Mouse (Mus musculus): ENCODE results near the gene Uvrag.

The Uvrag gene

DNA sequence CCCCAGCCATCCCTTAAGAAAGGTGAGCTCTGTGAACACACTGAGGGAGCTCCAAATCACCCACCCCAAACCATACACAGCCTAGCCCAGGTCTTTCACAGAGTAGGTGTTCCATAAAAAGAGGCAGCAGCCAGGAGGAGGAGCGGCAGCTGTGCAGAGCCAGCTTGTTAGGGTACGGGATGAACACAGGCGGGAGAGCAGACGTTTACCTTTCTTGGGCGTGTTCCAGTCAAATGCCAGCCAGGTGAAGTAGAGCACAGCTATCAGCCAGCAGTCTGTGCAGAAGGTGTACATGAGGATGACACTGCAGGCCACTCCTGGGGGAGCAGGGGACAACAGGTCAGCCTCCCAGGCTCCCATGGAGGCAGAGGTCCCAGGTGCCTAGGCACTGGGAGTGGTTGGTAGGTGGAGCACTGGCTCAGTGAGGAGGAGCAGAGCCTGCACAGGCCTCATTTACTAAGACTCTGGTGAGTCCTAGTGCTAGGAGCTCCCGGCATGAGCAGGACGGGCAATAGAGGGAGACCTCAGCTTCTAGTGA is 24.0 kb upstream of the Uvrag start:
- no peak for DNase-seq (ENCODE audit: low read depth)

DNA sequence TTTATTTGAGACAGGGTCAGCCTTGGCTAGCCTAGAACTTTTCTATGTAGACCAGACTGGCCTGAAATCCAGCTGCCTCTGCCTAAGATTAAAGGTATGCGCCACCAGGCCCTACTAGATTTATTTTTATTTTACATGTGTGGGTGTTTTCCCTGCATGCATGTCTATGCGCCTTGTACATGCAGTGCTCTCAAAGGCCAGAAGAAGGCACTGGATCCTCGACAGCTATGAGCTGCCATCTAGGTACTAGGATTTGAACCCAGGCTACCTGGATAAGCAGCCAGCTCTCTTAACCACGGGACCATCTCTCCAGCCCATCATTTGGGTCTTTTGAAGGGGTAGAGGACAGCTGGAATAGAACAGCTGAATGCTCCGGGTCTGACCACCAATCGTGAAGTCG is 21.5 kb upstream of the Uvrag start:
- DNase-seq (ENCODE audit: low read depth), result no peak

DNA sequence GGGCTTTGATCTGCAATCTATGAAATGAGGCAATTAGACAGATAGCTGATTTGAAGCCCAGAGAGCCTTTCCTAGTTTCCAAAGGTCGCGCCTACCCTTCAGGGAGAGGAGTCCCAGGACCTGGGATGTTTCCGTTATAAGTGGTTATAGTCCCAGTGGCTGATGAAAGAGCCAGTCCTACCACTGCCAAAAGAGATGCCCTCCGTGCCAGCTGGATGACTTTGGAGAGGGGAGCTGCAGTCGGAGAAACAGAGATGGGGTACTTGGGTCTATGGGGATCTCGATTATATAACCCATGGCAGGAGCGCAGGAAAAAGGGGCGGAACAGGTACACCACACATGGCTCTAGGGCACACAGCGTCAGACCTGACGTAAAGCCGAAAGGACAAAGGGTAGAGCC is 21.0 kb upstream of the Uvrag start:
- no peak for DNase-seq (ENCODE audit: low read depth)

DNA sequence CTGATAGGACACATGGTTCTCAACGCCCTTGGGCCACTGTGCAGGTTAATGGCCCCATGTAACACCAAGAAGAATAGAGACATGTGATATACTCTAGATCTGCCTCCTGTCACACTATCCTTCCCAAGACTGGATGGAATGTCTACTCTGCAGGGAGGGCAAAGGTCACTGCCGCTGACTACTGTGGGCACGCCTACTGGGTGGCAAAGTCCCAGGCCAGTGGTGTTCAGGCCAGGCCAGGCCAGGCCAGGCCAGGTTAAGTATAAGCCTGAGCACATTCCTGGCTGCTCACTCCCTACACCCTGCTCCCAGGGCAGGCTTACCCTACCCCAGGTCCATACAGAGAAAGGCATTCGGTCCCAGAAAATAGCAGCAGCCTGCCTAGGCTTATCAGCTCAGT is 20.6 kb upstream of the Uvrag start:
- DNase-seq (ENCODE audit: low read depth), result no peak

DNA sequence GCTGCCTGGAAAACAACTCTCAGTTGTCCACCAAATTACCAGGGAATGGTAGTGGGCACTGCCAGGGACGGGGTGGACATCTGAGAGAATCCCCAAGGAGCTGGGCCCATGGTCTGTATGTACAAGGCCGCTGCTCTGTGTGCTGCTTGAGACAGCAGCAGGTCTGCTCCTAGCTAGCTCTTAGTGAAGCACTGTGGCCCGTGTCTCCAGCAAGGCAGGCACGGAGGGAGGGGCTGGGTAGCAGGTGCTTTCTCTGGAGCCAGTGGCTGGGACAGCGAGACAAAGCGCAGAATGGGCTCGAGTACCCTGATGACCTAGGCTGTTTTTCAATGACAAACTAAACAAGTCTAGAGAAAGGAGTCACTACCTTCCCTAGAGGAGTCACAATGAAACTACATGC is 20.1 kb upstream of the Uvrag start:
- DNase-seq (ENCODE audit: low read depth), result no peak

DNA sequence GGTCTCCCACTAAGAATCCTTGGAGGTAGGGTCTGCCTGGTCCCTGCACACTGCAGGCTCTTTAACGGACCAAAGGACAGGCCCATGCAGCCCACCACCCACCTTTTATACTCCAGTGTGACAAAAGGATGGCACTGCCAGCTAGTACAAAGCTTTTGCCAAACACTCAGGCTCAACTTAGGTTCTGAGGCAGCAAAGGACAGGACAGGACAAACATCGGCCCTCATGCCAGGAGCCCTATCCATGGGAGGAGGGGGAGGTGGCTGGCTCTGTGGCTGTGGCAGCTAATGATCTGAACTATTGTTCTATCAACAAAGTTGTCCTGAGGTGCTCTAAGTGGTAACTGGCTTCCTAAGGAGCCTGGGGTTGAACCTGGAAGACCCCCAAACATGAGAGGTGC is 18.5 kb upstream of the Uvrag start:
- DNase-seq (ENCODE audit: low read depth), result no peak

DNA sequence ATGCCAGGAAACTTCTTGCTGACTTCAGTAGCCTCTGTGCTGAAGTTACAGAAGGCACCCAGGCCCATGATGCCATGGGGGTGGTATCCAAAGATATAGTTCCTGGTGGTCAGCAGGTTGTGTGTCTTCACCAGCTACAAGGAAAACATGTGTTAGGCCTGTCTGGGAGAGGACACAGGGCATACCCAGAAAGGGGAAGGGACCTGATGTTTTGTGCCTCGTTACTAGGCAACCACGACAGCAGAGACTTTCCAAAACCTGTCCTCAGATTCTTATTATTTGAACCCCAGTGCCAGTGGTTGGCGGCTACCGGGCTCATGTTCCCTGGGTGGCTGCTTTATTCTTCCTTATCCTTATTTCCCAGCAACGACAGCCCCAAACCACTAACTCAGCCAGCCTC is 18.0 kb upstream of the Uvrag start:
- DNase-seq (ENCODE audit: low read depth), result peak; percentile 6

DNA sequence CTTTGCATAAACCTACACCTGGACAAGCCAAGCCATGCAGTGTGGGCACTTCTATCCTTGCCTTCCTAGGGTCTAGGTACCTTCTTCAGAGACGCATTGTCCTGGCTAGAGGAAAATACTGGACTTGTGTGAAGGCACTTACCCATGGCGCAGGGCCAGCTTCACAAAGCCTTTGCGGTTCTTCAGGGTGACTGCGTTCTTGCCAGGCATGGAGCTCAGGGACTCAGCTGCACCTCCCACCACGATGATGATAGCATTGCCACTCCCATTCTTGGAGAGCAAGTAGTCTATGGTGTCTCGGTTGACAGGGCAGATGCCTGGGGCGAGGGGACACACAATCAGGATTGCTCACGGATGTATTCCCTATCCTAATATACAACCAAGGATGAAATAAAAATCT is 17.1 kb upstream of the Uvrag start:
- no peak for DNase-seq (ENCODE audit: low read depth)

DNA sequence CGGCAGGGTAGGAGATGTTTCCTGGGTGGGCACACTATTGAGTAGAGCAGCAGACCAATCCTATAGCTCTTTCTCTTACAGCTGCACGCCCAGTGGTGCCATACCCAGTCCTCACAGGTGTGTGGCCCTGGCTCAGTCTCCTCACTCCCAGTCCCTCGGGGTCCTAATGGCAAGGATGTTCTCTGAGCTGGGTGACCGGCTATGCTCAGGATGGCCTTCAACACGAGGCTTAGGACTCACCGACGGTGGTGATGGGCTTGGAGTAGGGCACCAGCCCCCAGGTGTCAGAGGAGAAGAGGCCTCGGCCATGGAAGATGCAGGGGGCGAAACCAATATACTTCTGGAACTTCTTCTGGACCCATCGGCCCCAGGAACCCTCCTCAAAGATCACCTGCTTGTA is 15.8 kb upstream of the Uvrag start:
- DNase-seq (ENCODE audit: low read depth), result no peak

DNA sequence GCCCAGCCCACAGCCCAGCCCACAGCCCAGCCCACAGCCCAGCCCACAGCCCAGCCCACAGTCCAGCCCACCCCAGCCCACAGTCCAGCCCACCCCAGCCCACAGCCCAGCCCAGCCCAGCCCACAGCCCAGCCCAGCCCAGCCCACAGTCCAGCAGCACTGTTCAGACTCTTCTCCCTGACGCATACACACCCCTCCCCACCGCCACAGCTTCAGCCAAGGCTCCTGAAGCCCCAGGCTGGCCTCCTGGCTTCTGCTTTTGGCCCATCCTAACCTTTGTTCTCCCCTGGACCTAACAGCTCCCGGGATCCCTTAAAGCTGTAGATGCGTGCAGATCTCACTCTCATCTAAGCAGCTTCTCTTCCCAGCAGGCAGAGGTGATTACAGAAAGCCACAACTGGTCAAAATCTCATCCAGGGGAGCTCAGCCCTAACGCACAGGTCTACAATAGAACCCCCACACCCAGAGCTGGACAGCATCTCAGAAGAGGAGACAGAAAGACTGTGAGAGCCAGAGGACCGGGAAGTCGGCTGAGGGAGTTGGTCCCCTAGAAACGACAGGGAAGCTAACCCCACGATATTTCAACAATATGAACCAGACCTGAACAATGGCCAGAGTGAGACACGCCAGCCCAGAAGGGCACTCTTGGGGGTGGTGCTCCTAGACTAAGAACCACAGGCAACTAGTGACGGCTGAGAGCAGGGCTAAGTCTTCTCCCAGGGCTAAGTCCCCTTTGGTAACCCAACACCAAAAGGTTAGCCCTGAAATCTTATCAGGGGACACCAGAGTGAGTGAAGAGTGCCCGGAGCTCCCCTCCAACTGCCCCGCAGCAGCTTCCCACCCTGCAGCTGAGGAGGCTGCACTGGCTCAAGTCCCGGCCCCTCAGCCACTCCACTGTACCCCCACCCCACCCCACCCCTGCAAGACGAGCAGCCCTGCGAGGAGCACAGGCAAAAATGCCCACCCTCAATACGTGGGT is 14.7 kb upstream of the Uvrag start:
- DNase-seq (ENCODE audit: low read depth), result peak; percentile 15

DNA sequence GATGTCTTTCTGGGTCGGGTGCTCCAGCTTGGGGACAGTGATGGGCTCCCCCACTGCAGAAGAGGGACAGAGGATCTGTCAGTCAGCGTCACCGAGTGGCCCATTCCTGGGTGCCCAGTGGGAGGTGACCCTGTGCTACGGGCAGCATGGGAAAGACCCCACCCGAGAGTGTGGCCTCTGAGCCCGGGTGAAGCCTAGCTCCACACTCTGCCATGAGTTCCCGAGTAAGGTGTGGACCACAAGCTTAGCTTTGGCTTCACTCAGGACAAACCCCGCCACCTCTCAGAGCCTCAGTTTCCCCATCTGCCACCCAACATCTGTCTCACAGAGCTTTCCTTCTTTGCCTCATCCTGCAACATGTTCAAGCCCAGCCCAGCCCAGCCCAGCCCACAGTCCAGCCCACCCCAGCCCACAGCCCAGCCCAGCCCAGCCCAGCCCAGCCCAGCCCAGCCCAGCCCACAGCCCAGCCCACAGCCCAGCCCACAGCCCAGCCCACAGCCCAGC is 13.8 kb upstream of the Uvrag start:
- DNase-seq (ENCODE audit: low read depth), result no peak

DNA sequence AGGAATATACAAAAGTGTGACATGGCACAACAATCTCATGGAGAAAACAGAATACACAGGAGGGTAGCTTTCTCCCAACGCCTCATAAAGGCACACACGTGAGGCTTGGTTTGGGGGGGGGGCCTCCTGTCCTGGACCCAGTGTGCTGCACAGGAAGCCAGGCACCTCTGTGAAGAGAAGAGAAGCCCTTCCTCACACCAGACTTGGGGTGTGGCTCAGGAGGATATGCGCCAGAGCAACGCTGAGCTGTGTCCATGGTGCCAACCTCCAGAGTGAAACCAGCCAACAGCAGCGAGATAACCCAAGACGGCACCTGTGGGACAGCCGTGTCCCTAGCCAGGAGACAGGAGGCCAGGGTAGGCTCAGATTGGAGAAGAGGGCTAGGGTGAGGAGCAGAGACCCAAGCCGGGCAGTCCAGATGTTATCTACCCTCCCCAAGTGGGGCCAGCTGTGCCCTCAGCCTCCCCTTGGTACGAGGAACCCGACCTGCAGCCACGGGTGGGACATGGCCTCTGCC is 12.8 kb upstream of the Uvrag start:
- DNase-seq (ENCODE audit: low read depth), result peak; percentile 61

DNA sequence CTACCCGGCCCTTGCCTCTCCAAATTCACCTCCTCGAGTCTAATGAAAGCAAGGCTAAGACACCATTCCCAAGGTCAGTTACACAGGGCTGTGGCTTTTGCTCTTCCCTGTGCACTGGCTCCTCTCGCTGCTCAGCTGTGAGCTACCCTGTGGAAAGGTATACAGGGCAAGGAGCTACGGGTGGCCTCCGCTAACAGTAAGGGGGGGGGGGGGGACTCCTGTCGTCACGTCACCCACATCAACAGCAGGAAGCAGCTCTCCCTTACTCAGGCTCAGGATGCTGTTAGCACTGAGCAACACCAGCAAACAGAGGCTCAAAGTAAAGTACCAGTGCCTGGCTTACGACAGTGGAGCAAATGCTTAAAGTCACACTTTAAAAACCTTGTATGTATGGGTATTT is 11.8 kb upstream of the Uvrag start:
- DNase-seq (ENCODE audit: low read depth), result peak; percentile 77

DNA sequence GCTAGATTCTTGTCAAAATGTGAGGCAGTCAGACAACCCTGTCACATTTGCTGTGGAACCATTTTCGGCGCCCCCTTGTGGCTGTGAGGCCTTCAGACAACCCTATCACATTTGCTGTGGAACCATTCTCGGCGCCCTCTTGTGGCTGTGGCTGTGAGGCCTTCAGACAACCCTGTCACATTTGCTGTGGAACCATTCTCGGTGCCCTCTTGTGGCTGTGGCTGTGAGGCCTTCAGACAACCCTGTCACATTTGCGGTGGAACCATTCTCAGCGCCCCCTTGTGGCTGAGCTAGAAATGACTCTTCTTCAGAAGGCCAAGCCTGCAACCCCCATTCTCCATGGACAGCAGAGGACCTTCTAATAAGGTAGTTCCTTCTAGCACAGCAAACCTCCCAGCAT is 10.4 kb upstream of the Uvrag start:
- DNase-seq (ENCODE audit: low read depth), result peak; percentile 100

DNA sequence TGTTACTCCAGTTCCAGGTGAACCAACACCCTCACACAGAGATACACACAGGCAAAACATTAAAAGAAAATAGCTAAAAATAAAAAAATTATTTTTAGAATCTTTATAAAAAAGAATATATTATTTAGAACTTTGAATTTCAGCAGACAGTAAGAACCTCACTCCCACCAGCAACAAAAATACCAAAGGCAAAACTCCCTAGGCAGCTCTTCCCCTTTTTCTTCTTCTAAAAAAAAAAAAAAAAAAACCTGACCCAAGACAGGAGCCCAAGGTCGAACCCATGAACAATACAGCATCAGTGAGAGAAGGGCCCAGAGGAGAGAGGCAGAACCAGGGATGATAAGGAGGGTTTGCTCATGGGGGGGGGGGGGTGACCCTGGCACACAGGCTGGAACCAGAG is 8.1 kb upstream of the Uvrag start:
- DNase-seq (ENCODE audit: low read depth), result no peak

DNA sequence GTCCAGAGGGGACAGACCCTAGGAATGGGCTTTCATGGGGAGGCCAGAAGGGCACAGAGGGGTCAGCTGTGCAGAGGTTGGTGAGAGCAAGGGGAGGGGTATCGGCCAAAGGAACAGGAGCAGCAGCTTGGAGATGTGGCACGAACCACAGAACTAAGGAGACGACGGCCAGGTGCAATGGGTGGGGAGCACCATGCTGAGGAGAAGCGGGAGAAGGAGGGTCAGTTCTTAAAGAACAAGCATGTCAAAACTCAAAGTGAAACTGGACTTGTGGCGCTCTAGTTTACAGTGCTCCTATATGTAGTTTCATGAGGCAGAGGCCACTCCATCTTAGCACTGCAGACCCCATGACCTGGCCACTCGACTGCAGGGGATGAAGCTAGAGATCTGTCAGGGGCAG is 6.6 kb upstream of the Uvrag start:
- DNase-seq (ENCODE audit: low read depth), result no peak

DNA sequence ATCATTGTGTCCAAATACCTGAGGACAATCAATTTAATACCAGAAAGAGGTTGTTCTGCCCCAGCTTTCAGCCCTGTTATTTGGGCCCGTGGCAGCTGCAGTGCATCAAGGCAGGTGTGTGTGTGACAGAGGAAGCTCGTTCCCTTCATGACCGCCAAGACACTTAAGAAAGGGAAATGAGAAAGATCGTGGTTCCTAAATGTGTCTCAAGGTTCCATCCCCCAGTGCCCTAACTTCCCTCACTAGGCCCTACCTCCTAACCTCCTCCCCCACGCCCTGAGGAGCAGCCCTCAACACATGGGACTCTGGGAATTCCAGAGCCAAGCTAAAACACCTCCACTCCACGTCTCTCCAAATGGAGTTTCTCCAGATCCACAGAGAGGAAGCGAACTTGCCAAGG is 6.0 kb upstream of the Uvrag start:
- DNase-seq (ENCODE audit: low read depth), result peak; percentile 19

DNA sequence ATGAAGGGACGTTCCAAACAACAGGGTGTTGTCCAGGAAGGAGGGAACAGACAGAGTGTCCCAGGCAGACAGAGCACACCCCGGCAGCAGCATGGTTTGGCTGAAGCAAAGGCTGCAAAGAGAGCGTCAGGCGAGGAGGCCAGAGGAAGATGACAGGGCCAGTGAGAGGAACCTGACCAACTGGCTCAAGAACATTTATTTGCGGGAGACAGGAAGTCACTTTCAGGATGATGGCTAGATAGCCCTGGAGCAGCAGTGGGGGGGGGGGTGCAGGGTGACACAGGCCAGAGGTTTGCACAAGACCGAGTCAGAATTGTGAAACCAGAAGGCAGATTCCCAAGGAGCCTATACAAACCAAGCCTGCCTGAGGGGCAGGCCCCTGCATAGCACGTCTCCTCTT is 5.1 kb upstream of the Uvrag start:
- no peak for DNase-seq (ENCODE audit: low read depth)

DNA sequence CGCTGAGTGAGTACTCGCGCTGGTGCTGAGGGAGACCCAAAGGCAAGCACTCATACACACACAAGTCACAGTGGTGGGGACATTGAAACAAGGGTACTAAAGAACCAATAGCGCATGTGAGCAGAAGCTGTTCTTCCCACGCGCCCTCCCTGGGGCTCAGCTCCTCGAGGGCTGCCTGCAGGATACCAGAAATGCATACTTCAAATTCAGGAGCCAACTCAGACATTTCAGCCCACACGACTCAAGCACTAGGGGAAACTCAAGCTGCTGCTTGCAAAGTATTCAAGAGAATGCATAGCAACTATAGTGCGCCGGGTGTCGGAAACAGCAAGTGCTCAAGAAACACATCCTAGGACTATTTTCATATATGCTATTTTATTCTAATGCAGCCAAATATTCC is 3.7 kb upstream of the Uvrag start:
- DNase-seq (ENCODE audit: low read depth), result no peak

DNA sequence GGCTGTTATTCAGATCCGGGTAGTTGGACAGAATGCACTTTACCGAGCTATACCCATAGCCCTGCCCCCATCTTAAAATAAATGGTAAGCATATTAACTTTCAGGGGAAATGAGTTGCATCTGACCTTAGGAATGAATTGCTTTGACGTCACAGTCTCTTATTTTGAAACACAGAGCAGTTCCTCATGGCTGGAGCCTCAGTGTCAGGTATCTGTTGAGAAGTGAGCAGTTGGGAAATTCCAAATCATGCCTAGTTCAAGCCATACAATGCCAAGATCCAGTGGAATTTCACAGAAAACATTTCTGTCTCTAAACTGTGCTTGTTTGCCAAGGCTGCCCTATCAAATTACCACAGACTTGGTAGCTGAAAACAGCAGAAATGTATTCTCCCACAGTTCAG is 2.3 kb upstream of the Uvrag start:
- peak; percentile 8 for DNase-seq (ENCODE audit: low read depth)

DNA sequence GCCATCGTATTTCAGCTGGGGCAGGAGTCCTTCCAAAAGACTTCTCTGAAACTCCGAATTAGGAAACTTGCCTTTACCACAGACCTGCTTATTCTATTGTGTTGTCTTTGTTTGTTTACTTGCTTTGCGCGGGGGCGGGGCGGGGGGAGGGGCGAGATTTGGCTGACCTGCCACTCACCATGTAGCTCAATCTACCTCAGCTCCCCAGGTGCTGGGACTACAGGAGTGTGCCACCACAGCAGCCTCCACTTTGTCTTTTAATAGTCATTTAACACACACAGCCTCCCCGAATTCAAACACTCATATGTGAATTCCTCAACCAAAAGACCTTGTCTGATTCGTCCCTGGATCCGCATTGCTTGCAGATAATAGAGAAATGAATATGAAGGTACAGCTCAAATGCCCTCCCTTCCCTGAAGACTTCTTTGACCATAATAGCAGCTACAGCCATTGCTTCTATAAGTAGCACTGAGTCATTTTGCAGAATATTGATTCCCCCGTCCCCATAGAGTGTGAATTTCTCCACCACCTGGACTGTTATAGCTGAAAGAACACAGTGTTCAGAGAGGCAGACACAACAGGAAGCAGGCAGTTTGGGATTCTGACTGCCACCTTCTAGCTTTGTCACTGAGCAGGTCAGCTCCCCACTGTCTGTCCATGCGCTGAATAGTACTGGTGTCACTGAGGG is 1.1 kb upstream of the Uvrag start:
- no peak for DNase-seq (ENCODE audit: low read depth)

DNA sequence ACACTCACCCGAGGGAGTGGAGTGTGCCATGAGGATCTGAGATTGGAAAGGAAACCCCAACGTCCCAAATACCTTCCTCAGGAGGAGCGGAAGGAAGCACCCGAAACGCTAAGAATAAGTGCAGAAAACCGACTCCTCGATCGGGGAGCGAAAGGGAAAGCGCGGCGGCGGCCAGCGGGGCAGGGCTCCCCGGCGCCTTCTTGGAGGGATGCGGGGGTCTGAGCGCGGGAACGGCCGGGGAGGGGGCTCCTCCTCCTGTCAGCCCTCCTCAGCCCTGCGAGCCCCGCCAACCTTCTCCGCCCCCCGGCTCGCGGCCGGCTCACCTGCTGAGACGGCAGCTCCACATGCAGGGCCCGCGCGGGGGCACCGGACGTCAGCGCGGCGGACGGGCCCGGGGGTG is 430 bp downstream of the Uvrag start:
- DNase-seq (ENCODE audit: low read depth), result peak; percentile 68

Data from naive thymus-derived CD4-positive, alpha-beta T cell, adult 2 months (primary cell).